Mouse (Mus musculus) CD4-positive naive resting alpha-beta T cell, adult 57 days (primary cell): Measurements from ENCODE around the gene Cdc5l. TPM values are rescaled to one million over a fixed set of nuclear protein-coding genes. Genes with fewer than 3 reads are reported as not detected.

Source experiments
- total RNA-seq: library from RNA; stranded (reverse); gene quantifications from one replicate; pipeline ENCODE4 v1.2.4, GENCODE M21; 2023

Gene Cdc5l
- 83.4 TPM for total RNA-seq

GRCm38 (mm10) chr17:45433419-45434261 is at the start of gene Cdc5l:
Gene Cdc5l (minus strand): TSS chr17:45433737.

GRCm38 (mm10) chr17:45474669-45475465 is 41.3 kb upstream of the Cdc5l start, which contains the start of gene Spats1:
Gene Spats1 (minus strand): TSS chr17:45475415.

Other genes with a start within 250 kb of the Cdc5l start
- gene Spats1, start 41.7 kb upstream of the Cdc5l start, total RNA-seq, result not detected
- 17.9 TPM for gene Aars2, start 73.1 kb upstream of the Cdc5l start, total RNA-seq
- gene Tcte1, start 89.7 kb upstream of the Cdc5l start, total RNA-seq, result not detected
- gene Tmem151b, start 115.9 kb upstream of the Cdc5l start, total RNA-seq, result 0.12 TPM
- 36.3 TPM for gene Nfkbie, start 122.0 kb upstream of the Cdc5l start, total RNA-seq
- 21.3 TPM for gene Slc35b2, start 130.1 kb upstream of the Cdc5l start, total RNA-seq
- gene Hsp90ab1, start 139.5 kb upstream of the Cdc5l start, total RNA-seq, result 1,076 TPM
- gene Slc29a1, start 165.9 kb upstream of the Cdc5l start, total RNA-seq, result 25.8 TPM
- not detected for gene Mymx, start 168.4 kb upstream of the Cdc5l start, total RNA-seq
- not detected for gene Capn11, start 225.6 kb upstream of the Cdc5l start, total RNA-seq